Mouse (Mus musculus): Measurements from ENCODE around the gene Ptpn3.
"Not testable (repeated sequence)": the region's sequence is repeated elsewhere in the genome, so short reads cannot be mapped to it uniquely, and the experiment has no call there.

Ptpn3 gene

GRCm38 (mm10) chr4:57214114-57214513 lies 87.5 kb downstream of the Ptpn3 start:
- no peak for DNase-seq

GRCm38 (mm10) chr4:57211706-57212105 lies 89.9 kb downstream of the Ptpn3 start:
- DNase-seq, result no peak

GRCm38 (mm10) chr4:57205908-57206307 lies 95.7 kb downstream of the Ptpn3 start:
- DNase-seq, result no peak

- DNase-seq, result no peak
Measured at GRCm38 (mm10) chr4:57204780-57205179, 96.9 kb downstream of the Ptpn3 start.

- peak; percentile 24 for DNase-seq
Measured at GRCm38 (mm10) chr4:57202660-57203361, 98.8 kb downstream of the Ptpn3 start.

DNA sequence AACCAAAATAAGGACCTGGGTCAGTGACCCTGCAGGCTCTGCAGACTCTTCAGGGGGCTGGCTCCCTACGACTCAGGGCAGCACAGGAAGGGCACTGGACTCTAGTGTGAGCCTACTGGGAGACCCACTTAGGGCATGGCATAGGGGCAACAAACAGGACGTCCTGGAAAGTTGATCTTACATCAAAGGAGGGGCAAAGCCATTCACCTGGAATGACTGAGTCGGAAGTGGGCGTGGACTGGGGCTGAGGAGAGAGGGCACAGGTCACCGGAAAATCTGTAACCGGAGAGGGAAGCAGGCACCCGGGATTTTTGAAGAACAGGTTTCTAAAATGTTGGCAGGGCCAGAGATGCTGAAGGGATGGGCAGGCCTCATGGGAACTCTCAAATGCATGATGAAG lies 99.5 kb downstream of the Ptpn3 start:
- no peak for DNase-seq

- no peak for DNase-seq
Measured at GRCm38 (mm10) chr4:57200661-57201060, 101.0 kb downstream of the Ptpn3 start.

- not testable (repeated sequence) for DNase-seq
Measured at GRCm38 (mm10) chr4:57198666-57199393, 102.8 kb downstream of the Ptpn3 start.

DNA sequence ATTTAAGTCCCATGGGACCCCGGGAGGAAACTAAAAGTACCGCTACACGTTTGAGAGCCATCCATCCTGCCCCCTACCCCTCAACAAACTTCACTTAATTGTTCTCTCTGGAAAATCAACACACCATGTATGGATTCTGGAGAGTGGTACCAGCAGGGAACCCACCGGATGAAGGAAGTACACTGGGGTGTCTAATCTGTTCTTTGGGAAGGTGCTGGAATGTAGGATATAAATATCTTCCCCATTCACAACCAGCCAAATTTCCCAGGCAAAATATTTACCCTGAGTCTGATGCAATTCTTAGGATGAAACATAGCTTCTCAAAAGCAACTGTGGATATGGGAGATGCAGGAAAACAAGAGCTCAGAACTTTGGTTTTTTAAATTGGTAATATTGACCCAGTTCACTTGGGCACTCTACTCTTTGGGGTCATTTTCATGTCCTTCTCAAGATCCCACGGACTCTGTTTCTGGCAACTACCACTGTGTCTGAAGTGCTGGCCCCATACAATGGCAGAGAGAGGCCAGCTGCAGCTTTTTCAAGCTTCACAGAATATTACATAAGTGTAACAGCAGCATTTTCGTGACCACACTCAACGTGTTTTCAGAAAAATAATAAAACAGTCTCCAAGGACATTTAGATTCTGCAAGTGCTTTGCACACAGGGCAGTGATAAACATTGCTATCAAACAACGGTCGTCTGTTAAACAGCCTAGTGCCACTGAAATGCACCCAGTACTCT lies 109.9 kb downstream of the Ptpn3 start:
- DNase-seq, result peak; percentile 14

DNA sequence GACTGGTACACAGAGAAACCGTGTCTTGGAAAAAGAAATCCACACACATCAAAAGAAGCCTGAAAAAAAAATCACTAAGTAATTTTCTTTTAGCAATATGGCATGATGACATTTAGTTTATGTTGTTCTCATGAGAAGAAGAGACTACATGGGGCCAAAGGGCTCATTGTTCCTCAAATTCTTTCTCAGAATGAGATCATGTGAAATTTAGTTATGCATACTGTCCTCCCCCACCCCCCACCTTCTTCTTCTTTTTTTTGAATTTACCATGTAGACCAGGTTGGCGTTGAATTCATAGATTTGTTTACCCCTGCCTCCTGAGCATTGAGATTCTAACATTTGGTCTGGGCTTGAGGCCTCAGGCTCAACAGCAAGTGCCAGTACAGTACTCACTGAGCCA lies 111.8 kb downstream of the Ptpn3 start:
- DNase-seq, result no peak

- no peak for DNase-seq
Measured at GRCm38 (mm10) chr4:57186035-57186434, 115.6 kb downstream of the Ptpn3 start.

DNA sequence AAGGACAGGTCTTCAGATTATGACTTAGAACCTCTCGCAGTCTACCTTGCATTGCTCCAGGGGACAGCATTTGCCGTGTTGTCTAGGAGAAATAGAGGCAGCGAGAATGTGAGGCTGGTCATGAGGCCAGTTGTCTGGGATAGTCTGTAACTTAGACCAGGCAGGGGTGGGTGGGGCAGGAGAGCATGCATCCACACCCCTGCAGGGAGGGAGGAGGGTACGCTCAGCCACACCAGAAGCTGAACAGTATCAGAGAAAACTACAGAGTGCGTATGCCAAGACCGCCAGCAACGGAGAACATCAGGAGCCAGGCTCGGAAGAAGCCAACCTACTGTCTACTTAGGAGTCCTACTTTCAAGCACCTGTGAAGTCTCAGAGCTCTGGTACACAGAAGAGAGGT lies 116.2 kb downstream of the Ptpn3 start:
- no peak for DNase-seq

DNA sequence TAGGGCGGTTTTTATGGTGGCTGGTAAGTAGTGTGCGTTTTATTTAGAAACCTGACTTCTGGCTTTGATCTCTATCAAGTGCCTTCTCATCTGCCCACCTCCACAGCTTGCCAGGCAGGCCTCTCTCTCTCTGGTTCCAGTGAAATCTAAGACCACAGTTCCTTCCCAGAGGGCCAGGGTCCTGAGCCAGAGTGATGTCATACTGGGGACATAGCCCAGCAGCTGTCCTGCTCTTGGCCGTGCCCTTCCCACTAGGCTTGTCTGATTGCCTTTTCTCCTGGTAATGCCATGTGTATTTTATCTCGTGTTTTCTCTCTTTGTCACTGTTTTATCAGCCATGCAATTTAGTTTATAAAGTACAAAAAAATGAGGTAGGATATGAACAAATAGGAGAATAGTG lies 118.1 kb downstream of the Ptpn3 start:
- no peak for DNase-seq

- DNase-seq, result peak; percentile 37
Measured at GRCm38 (mm10) chr4:57181538-57181937, 120.1 kb downstream of the Ptpn3 start.

- no peak for DNase-seq
Measured at GRCm38 (mm10) chr4:57178881-57179280, 122.8 kb downstream of the Ptpn3 start.

DNA sequence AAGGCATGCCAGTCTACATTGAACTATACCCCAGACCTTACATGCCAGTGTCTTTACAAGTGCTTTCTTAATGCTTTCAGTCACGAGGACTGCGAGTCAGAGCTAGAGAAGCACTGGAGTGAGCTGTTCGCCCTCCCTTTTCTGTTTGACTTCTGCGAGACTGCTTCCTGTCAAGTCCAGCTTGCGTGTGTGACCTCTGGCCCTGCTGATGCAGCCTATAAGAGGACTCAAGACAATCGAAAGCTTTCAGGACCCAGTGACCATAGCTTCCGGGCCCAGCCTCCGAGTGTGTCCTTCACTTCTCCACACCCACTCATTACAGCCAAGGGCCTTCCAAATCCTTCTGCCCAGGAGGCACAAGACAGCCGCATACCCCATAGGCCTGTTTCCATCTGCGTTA lies 126.3 kb downstream of the Ptpn3 start:
- no peak for DNase-seq

GRCm38 (mm10) chr4:57172861-57173260 lies 128.8 kb downstream of the Ptpn3 start:
- DNase-seq, result no peak

DNA sequence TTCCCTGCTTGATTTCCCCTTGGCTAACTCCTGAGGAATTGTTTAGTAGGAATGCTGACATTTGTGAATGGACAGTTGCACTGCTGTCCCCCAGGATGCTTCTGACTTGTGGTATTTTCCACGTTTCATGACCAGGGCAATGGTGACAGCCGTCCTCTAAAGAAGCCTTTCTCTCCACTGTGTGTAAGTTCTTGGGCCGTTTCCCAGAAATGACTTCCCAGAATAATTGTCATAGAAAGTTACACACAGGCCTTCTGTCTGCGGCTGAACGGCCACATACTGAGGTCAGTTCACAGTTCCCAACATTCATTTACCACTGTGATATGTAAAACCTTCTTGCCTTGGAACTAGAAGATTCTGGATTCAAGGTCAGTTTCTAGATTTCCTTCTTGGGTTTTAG lies 129.8 kb downstream of the Ptpn3 start:
- DNase-seq, result no peak

DNA sequence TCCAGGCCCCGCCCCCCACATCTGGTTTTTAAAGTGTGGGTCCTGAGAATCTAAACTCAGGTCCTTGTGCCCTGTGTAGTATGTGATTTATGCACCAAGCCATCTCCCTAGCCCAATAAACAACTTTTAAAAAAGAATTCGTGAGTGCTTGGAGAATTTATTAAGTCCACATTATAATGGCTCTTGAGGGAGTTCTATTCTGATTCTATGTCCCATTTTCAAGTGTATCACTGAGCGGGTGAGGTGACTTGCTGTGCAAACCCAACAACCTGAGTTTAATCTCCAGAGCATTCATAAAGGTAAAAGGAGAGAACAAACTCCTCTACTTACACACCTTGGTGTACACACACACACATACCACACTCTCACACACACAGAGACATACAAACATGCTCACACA lies 133.0 kb downstream of the Ptpn3 start:
- DNase-seq, result no peak

DNA sequence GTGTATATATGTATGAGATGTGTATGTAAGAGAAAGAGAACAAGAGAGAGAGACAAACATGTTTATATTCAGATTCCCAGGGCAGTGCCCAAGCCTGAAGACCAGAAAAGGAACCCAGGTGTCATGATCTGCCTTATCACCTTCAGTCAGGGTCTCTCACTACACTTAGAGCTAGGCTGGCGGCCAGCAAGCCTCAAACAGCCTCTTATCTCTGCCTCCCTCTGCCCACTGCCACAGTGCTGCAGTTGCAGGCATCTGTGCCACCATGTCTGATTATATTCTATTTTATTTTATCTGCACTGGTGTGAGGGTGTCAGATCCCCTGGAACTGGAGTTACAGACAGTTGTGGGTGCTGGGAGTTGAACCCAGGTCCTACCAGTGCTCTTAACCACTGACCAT lies 133.4 kb downstream of the Ptpn3 start:
- DNase-seq, result no peak

- DNase-seq, result peak; percentile 53
Measured at GRCm38 (mm10) chr4:57166922-57167870, 134.4 kb downstream of the Ptpn3 start.

DNA sequence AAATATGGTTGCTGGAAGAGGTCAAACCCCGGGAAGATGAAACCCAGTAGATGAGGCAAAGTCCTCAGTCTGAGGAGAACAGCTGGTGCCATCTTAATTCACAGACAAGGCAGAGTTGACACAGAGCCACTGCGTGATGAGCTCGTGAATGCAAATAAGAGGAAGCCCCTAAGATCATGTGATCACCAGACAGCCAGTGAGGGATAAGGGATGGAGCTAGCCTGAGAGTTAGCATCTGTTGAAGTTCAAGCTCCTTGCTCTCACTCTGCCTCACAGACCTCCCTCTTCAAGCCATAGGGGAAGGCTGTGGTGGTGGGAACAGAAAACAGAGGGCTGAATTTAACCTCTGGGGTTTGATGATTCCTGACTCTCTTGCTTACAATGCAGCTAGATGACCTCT lies 136.0 kb downstream of the Ptpn3 start:
- DNase-seq, result no peak
